Mouse (Mus musculus) left cerebral cortex, adult 9 months (tissue): ENCODE results near the gene Hoxb9.
A peak's percentile ranks its signal among the peaks of the same experiment; 100 is the strongest.

ENCODE experiments used
- DNase-seq, 2 experiments: peaks; one replicate each; pipeline ENCODE4 v3.0.0; 2022; ENCODE audit warnings: low spot score in 2 of 2

Gene Hoxb9

GRCm38 (mm10) chr11:96270996-96271540 lies at the start of gene Hoxb9:
TSS of gene Hoxb9 (plus strand) at chr11:96271457.
- no peak for DNase-seq

GRCm38 (mm10) chr11:96223813-96224212 lies 47.4 kb upstream of the Hoxb9 start:
- DNase-seq: no peak

- no peak for DNase-seq
These were observed 43.6 kb upstream of the Hoxb9 start for GRCm38 (mm10) chr11:96227676-96228075.

GRCm38 (mm10) chr11:96234906-96235305 lies 36.4 kb upstream of the Hoxb9 start:
- peak in 1 of 2 experiments; percentile 25 for DNase-seq

GRCm38 (mm10) chr11:96240211-96240610 lies 31.0 kb upstream of the Hoxb9 start:
- peak in 1 of 2 experiments; percentile 22 for DNase-seq

- no peak for DNase-seq
These were observed 20.4 kb upstream of the Hoxb9 start for GRCm38 (mm10) chr11:96250901-96251300.

GRCm38 (mm10) chr11:96251480-96252031 lies 19.7 kb upstream of the Hoxb9 start:
- DNase-seq: no peak

- DNase-seq: no peak
These were observed 18.6 kb upstream of the Hoxb9 start for GRCm38 (mm10) chr11:96252541-96253120.

- DNase-seq: no peak
These were observed 17.0 kb upstream of the Hoxb9 start for GRCm38 (mm10) chr11:96254221-96254620.

GRCm38 (mm10) chr11:96255111-96255995 lies 15.9 kb upstream of the Hoxb9 start:
- DNase-seq: no peak

GRCm38 (mm10) chr11:96255996-96256445 lies 15.2 kb upstream of the Hoxb9 start:
- no peak for DNase-seq

- no peak for DNase-seq
These were observed 14.1 kb upstream of the Hoxb9 start for GRCm38 (mm10) chr11:96257141-96257540.

- no peak for DNase-seq
These were observed 12.2 kb upstream of the Hoxb9 start for GRCm38 (mm10) chr11:96259038-96259437.

- no peak for DNase-seq
These were observed 11.7 kb upstream of the Hoxb9 start for GRCm38 (mm10) chr11:96259511-96259910.

- DNase-seq: no peak
These were observed 10.8 kb upstream of the Hoxb9 start for GRCm38 (mm10) chr11:96260310-96260970.

GRCm38 (mm10) chr11:96261323-96261890 lies 9.8 kb upstream of the Hoxb9 start:
- no peak for DNase-seq

GRCm38 (mm10) chr11:96262262-96262830 lies 8.9 kb upstream of the Hoxb9 start:
- DNase-seq: no peak

- DNase-seq: no peak
These were observed 7.4 kb upstream of the Hoxb9 start for GRCm38 (mm10) chr11:96263636-96264389.

GRCm38 (mm10) chr11:96264390-96265020 lies 6.8 kb upstream of the Hoxb9 start:
- no peak for DNase-seq

- no peak for DNase-seq
These were observed 5.3 kb upstream of the Hoxb9 start for GRCm38 (mm10) chr11:96265954-96266353.
